Mouse (Mus musculus) E14TG2a.4 (cell line): ENCODE results near the gene Taok1.

ENCODE experiments used
- CTCF ChIP-seq: conservative IDR thresholded peaks from 2 replicates; pipeline ENCODE4 v1.5.1; 2014; ENCODE audit warnings: low read length
- POU5F1 ChIP-seq: IDR thresholded peaks from 2 replicates; pipeline ENCODE4 v1.6.1; 2014; ENCODE audit warnings: low read length, borderline replicate concordance

- TF ChIP-seq CTCF: no peak
- TF ChIP-seq POU5F1: no peak
These were observed 19.3 kb upstream of the Taok1 start for GRCm38 (mm10) chr11:77626596-77627535.
